ENCODE assay signal across 8 mouse cellular contexts in the genomic region with DNA sequence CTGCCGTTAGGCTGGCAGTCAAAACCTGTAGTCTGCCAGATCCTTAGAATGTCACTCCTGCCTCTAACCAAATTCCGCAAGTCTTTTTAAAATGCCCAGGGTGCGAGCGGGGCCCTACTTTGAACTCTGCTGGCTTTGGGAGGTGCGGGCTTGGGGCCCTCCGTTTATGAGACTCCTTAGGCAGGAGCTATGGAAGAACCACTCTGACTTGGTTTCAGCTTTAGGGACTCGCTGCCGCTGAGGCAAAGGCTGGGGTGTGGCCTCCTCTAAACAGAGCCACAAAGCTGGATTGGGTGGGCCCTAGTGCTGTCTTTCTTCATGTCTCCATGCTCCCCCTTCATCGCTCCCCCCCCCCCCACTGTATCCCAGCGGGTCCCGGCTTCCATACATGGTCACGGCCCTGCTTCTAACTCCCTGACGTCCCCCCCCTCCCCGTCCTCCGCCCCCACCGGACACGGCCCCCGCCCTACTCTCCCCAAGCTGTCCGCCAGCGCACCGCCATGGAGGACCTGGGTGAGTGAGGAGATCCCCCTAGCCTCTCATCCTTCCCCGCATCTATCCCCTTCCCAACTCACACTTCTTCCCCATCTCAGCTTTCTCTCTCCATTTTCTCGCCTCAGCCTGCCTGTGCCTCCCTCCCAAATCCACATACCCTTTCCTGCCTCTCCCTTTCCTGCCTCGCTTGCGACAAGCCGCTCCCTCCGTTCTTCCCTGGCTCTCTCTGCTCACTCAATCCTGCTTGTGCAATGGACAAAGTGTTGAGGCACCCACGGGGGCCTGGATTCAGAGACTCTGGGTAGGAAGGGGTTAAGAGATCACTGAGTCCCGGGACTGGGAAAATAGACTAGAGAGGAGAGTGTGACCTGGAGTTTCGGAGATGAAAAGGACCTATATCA. TPM values are rescaled to one million over a fixed set of nuclear protein-coding genes. Genes with fewer than 3 reads are reported as not detected.
A peak's percentile ranks its signal among the peaks of the same experiment; 100 is the strongest.
DNase-seq lines count a peak whose midpoint lies in the region; ATAC-seq lines count a peak whose summit lies in the region.

TSS of gene Tgfb1i1 (plus strand) at position 317 of the 896 bp plus-strand sequence.

- H3K4me3 ChIP-seq in brown adipose tissue, adult 24 weeks (ENCODE audit: insufficient read depth, low read depth, low read length) = peak within 1 kb of the TSS; percentile 73
- peak within 1 kb of the TSS; percentile 56 for H3K4me3 ChIP-seq in forebrain, embryonic 10.5 days
- peak within 1 kb of the TSS; percentile 79 for H3K4me3 ChIP-seq in heart, embryonic 13.5 days
- peak within 1 kb of the TSS; percentile 77 for H3K4me3 ChIP-seq in lung, embryonic 16.5 days (ENCODE audit: low read length)

- WGBS in forebrain, embryonic 10.5 days = 4% methylated on average over 30 of the region's 30 CpGs
- 2% methylated on average over 26 of the region's 30 CpGs for WGBS in heart, embryonic 13.5 days
- 3% methylated on average over 24 of the region's 30 CpGs for WGBS in lung, embryonic 16.5 days

- ATAC-seq in heart, embryonic 13.5 days (ENCODE audit: extremely low read depth, insufficient number of reproducible peaks, low FRiP score, low TSS enrichment) = peak; percentile 86
- peak; percentile 91 for ATAC-seq in lung, embryonic 16.5 days (ENCODE audit: low read depth)
- ATAC-seq in activated CD4-positive, CD25-positive, alpha-beta regulatory T cell, adult 4 months = no peak

- H3K27me3 ChIP-seq in forebrain, embryonic 10.5 days (ENCODE audit: poor library complexity, severe bottlenecking) = peaks cover 54% of the 10 kb centered on the region
- no peaks in the 10 kb centered on the region for H3K27me3 ChIP-seq in heart, embryonic 13.5 days (replicated peaks)
- no peaks in the 10 kb centered on the region for H3K27me3 ChIP-seq in lung, embryonic 16.5 days (ENCODE audit: control insufficient read depth, insufficient read depth, low read depth, low read length)

- H3K9me3 ChIP-seq in forebrain, embryonic 10.5 days = no peaks in the 10 kb centered on the region
- no peaks in the 10 kb centered on the region for H3K9me3 ChIP-seq in heart, embryonic 13.5 days
- H3K9me3 ChIP-seq in lung, embryonic 16.5 days (ENCODE audit: control insufficient read depth, low read length) = no peaks in the 10 kb centered on the region

- peak within 1 kb of the TSS; percentile 99 for H3K27ac ChIP-seq in brown adipose tissue, adult 24 weeks (replicated peaks; ENCODE audit: low read depth, low read length)
- peak within 1 kb of the TSS; percentile 83 for H3K27ac ChIP-seq in forebrain, embryonic 10.5 days
- peak within 1 kb of the TSS; percentile 98 for H3K27ac ChIP-seq in heart, embryonic 13.5 days (replicated peaks)
- peak within 1 kb of the TSS; percentile 98 for H3K27ac ChIP-seq in lung, embryonic 16.5 days (ENCODE audit: low read length)

- peak; percentile 91 for DNase-seq in Muller cell, postnatal 12 days (ENCODE audit: inconsistent ontology term)
- DNase-seq in forebrain, embryonic 10.5 days (ENCODE audit: extremely low spot score, low spot score) = peak; percentile 50
- peak; percentile 49 for DNase-seq in layer of hippocampus, adult 9-11 months
- peak; percentile 53 for DNase-seq in retina, postnatal 1 day

- peak within 1 kb of the TSS; percentile 91 for H3K9ac ChIP-seq in heart, embryonic 13.5 days
- peak within 1 kb of the TSS; percentile 92 for H3K9ac ChIP-seq in lung, embryonic 16.5 days (ENCODE audit: low read length)

- peaks cover 3% of the 10 kb centered on the region; the same call in 1 of the 2 replicates for H3K4me1 ChIP-seq in brown adipose tissue, adult 24 weeks (ENCODE audit: control insufficient read depth, insufficient read depth, insufficient read length, low read length)
- H3K4me1 ChIP-seq in forebrain, embryonic 10.5 days = peaks cover 40% of the 10 kb centered on the region
- H3K4me1 ChIP-seq in heart, embryonic 13.5 days = peaks cover 45% of the 10 kb centered on the region
- peaks cover 11% of the 10 kb centered on the region for H3K4me1 ChIP-seq in lung, embryonic 16.5 days (replicated peaks; ENCODE audit: control insufficient read depth, insufficient read depth, low read length)

- H3K36me3 ChIP-seq in forebrain, embryonic 10.5 days (replicated peaks) = peaks cover 36% of the 10 kb centered on the region
- peaks cover 67% of the 10 kb centered on the region for H3K36me3 ChIP-seq in heart, embryonic 13.5 days
- H3K36me3 ChIP-seq in lung, embryonic 16.5 days (ENCODE audit: control insufficient read depth, insufficient read depth, low read length) = peaks cover 23% of the 10 kb centered on the region

- peak within 1 kb of the TSS; percentile 80 for H3K4me2 ChIP-seq in heart, embryonic 13.5 days
- H3K4me2 ChIP-seq in lung, embryonic 16.5 days (ENCODE audit: low read depth, low read length) = peak within 1 kb of the TSS; percentile 86

RNA-seq across cellular contexts. Expression of gene Tgfb1i1, which starts in this region (rescaled TPM):
- 4.5 and 5.5 TPM in 2 replicates for polyA plus RNA-seq in brown adipose tissue, adult 24 weeks (2012; ENCODE audit: insufficient read depth, insufficient read length, missing spikeins)
- 22.5 and 23.3 TPM in 2 replicates for polyA plus RNA-seq in forebrain, embryonic 10.5 days (2016; fragmentation: Nextera tagmentation; extraction: Ambion mirVana)
- 165 and 177 TPM in 2 replicates for polyA plus RNA-seq in heart, embryonic 13.5 days (2015; fragmentation: Nextera tagmentation; extraction: Ambion mirVana)
- 190 and 203 TPM in 2 replicates for polyA plus RNA-seq in lung, embryonic 16.5 days (2015; fragmentation: Nextera tagmentation; extraction: Ambion mirVana)
- polyA plus RNA-seq in activated CD4-positive, CD25-positive, alpha-beta regulatory T cell, adult 4 months (2017; shearing (Covaris generic)) = under 1 TPM in 1 of 2 experiments, not detected in 1; 0.59 TPM
